Mouse (Mus musculus): Measurements from ENCODE around the gene Abcg5.

GRCm38 (mm10) chr17:84611500-84611899 lies 71.3 kb downstream of the Abcg5 start:
- TF ChIP-seq ZMIZ1 (IDR thresholded peaks at IDR 0.05; ENCODE audit: low read depth, low read length) (no peak), USF1 (IDR thresholded peaks at IDR 0.05; ENCODE audit: low read depth, low read length) (no peak), MXI1 (IDR thresholded peaks at IDR 0.05; ENCODE audit: low read depth, low read length) (no peak), CTCF (IDR thresholded peaks at IDR 0.05 in 2 of 3, conservative IDR thresholded peaks at IDR 0.05 in 1 of 3; ENCODE audit: control insufficient read depth in 1 of 3, insufficient read depth in 1 of 3, low read depth in 2 of 3, low read length in 3 of 3, poor library complexity in 1 of 3, severe bottlenecking in 1 of 3) (no peak), GATA1 (IDR thresholded peaks at IDR 0.05; ENCODE audit: low read depth, low read length) (no peak), E2F4 (IDR thresholded peaks at IDR 0.05; ENCODE audit: borderline replicate concordance, low read depth, low read length) (no peak), UBTF (IDR thresholded peaks at IDR 0.05; ENCODE audit: borderline replicate concordance, insufficient read depth, low read depth, low read length) (no peak)

Data from MEL (cell line).